Mouse (Mus musculus): ENCODE results near the gene Mpped1. TPM values are rescaled to one million over a fixed set of nuclear protein-coding genes. Genes with fewer than 3 reads are reported as not detected.

Gene Mpped1
- polyA plus RNA-seq, 1 experiment from 2014 or later = 8.0 TPM

- Histone ChIP-seq H3K36me3 (ENCODE audit: control insufficient read depth, insufficient read depth, low read length) (no peaks in the 10 kb centered on the region), H3K9ac (ENCODE audit: low read length) (no peak overlapping the region), H3K4me3 (ENCODE audit: low read depth, low read length) (no peak overlapping the region), H3K4me1 (ENCODE audit: control insufficient read depth, insufficient read depth, low read length) (no peaks in the 10 kb centered on the region), H3K9me3 (ENCODE audit: control insufficient read depth, low read length) (no peaks in the 10 kb centered on the region), H3K4me2 (no peak overlapping the region), H3K27me3 (ENCODE audit: control insufficient read depth, insufficient read depth, low read length) (no peaks in the 10 kb centered on the region), H3K27ac (ENCODE audit: low read depth, low read length) (no peak overlapping the region)
- DNase-seq (ENCODE audit: low spot score, missing footprints) (no peak), ATAC-seq (ENCODE audit: low FRiP score) (no peak)
- 90% methylated on average over 9 of the region's 9 CpGs for WGBS
Measured at GRCm38 (mm10) chr15:83884291-83884690, 105.0 kb downstream of the Mpped1 start.

GRCm38 (mm10) chr15:83892871-83893270 is 113.6 kb downstream of the Mpped1 start:
- no peak overlapping the region for H3K4me3 ChIP-seq (ENCODE audit: low read depth, low read length)

GRCm38 (mm10) chr15:83894261-83894660 is 115.0 kb downstream of the Mpped1 start:
- H3K4me3 ChIP-seq (ENCODE audit: low read depth, low read length) = no peak overlapping the region
- ATAC-seq (ENCODE audit: low FRiP score) (no peak), DNase-seq (ENCODE audit: low spot score, missing footprints) (no peak)
- WGBS = 87% methylated on average over 7 of the region's 7 CpGs
- H3K9me3 ChIP-seq (ENCODE audit: control insufficient read depth, low read length) = no peaks in the 10 kb centered on the region
- peaks cover 6% of the 10 kb centered on the region; the same call in 1 of the 2 replicates for H3K4me1 ChIP-seq (ENCODE audit: control insufficient read depth, insufficient read depth, low read length)
- H3K4me2 ChIP-seq = no peak overlapping the region
- no peak overlapping the region for H3K9ac ChIP-seq (ENCODE audit: low read length)
- H3K36me3 ChIP-seq (ENCODE audit: control insufficient read depth, insufficient read depth, low read length) = no peaks in the 10 kb centered on the region
- no peak overlapping the region for H3K27ac ChIP-seq (ENCODE audit: low read depth, low read length)
- no peaks in the 10 kb centered on the region for H3K27me3 ChIP-seq (ENCODE audit: control insufficient read depth, insufficient read depth, low read length)

More at GRCm38 (mm10) chr15:83892871-83893270, 113.6 kb downstream of the Mpped1 start:
- H3K27ac ChIP-seq (ENCODE audit: low read depth, low read length) = no peak overlapping the region
- H3K4me2 ChIP-seq = no peak overlapping the region
- ATAC-seq (ENCODE audit: low FRiP score) = no peak
- DNase-seq (ENCODE audit: low spot score, missing footprints) = no peak
- H3K27me3 ChIP-seq (ENCODE audit: control insufficient read depth, insufficient read depth, low read length) = no peaks in the 10 kb centered on the region
- H3K36me3 ChIP-seq (ENCODE audit: control insufficient read depth, insufficient read depth, low read length) = no peaks in the 10 kb centered on the region
- H3K9me3 ChIP-seq (ENCODE audit: control insufficient read depth, low read length) = no peaks in the 10 kb centered on the region
- peaks cover 6% of the 10 kb centered on the region; the same call in 1 of the 2 replicates for H3K4me1 ChIP-seq (ENCODE audit: control insufficient read depth, insufficient read depth, low read length)
- H3K9ac ChIP-seq (ENCODE audit: low read length) = no peak overlapping the region
- 91% methylated on average over 15 of the region's 15 CpGs for WGBS

- 30% methylated on average over 9 of the region's 9 CpGs for WGBS
- Histone ChIP-seq H3K36me3 (ENCODE audit: control insufficient read depth, insufficient read depth, low read length) (no peaks in the 10 kb centered on the region), H3K27me3 (ENCODE audit: control insufficient read depth, insufficient read depth, low read length) (no peaks in the 10 kb centered on the region), H3K4me3 (ENCODE audit: low read depth, low read length) (no peak overlapping the region), H3K9me3 (ENCODE audit: control insufficient read depth, low read length) (no peaks in the 10 kb centered on the region), H3K4me1 (ENCODE audit: control insufficient read depth, insufficient read depth, low read length) (peaks cover 6% of the 10 kb centered on the region; the same call in 1 of the 2 replicates), H3K27ac (ENCODE audit: low read depth, low read length) (no peak overlapping the region), H3K9ac (ENCODE audit: low read length) (no peak overlapping the region), H3K4me2 (no peak overlapping the region)
- ATAC-seq (ENCODE audit: low FRiP score) (no peak), DNase-seq (ENCODE audit: low spot score, missing footprints) (no peak)
Measured at GRCm38 (mm10) chr15:83896011-83896410, 116.7 kb downstream of the Mpped1 start.

GRCm38 (mm10) chr15:83897286-83897685 is 118.0 kb downstream of the Mpped1 start:
- Histone ChIP-seq H3K36me3 (ENCODE audit: control insufficient read depth, insufficient read depth, low read length) (no peaks in the 10 kb centered on the region), H3K9me3 (ENCODE audit: control insufficient read depth, low read length) (no peaks in the 10 kb centered on the region), H3K4me1 (ENCODE audit: control insufficient read depth, insufficient read depth, low read length) (peaks cover 6% of the 10 kb centered on the region; the same call in 1 of the 2 replicates), H3K27me3 (ENCODE audit: control insufficient read depth, insufficient read depth, low read length) (no peaks in the 10 kb centered on the region), H3K4me2 (no peak overlapping the region), H3K9ac (ENCODE audit: low read length) (no peak overlapping the region), H3K27ac (ENCODE audit: low read depth, low read length) (no peak overlapping the region), H3K4me3 (ENCODE audit: low read depth, low read length) (no peak overlapping the region)
- 47% methylated on average over 9 of the region's 9 CpGs for WGBS
- ATAC-seq (ENCODE audit: low FRiP score) (no peak), DNase-seq (ENCODE audit: low spot score, missing footprints) (no peak)

GRCm38 (mm10) chr15:83906472-83906871 is 127.2 kb downstream of the Mpped1 start:
- no peaks in the 10 kb centered on the region for H3K4me1 ChIP-seq (ENCODE audit: control insufficient read depth, insufficient read depth, low read length)
- ATAC-seq (ENCODE audit: low FRiP score) (no peak), DNase-seq (ENCODE audit: low spot score, missing footprints) (no peak)
- no peak overlapping the region for H3K4me3 ChIP-seq (ENCODE audit: low read depth, low read length)
- no peak overlapping the region for H3K27ac ChIP-seq (ENCODE audit: low read depth, low read length)
- no peaks in the 10 kb centered on the region for H3K9me3 ChIP-seq (ENCODE audit: control insufficient read depth, low read length)
- no peak overlapping the region for H3K4me2 ChIP-seq
- no peak overlapping the region for H3K9ac ChIP-seq (ENCODE audit: low read length)
- no peaks in the 10 kb centered on the region for H3K27me3 ChIP-seq (ENCODE audit: control insufficient read depth, insufficient read depth, low read length)
- 83% methylated on average over 13 of the region's 13 CpGs for WGBS
- H3K36me3 ChIP-seq (ENCODE audit: control insufficient read depth, insufficient read depth, low read length) = no peaks in the 10 kb centered on the region

Other genes starting within 250 kb of the Mpped1 start
- 25.0 and 27.8 TPM in 2 replicates for gene Tspo, start 215.9 kb upstream of the Mpped1 start, polyA plus RNA-seq (2014; fragmentation: Nextera tagmentation; extraction: Ambion mirVana)
- 36.6 and 39.1 TPM in 2 replicates for gene Mcat, start 215.7 kb upstream of the Mpped1 start, polyA plus RNA-seq (2014; fragmentation: Nextera tagmentation; extraction: Ambion mirVana)
- gene Ttll12, start 184.3 kb upstream of the Mpped1 start, polyA plus RNA-seq (2014; fragmentation: Nextera tagmentation; extraction: Ambion mirVana) = 46.5 and 46.9 TPM in 2 replicates
- 27.8 and 31.4 TPM in 2 replicates for gene Scube1, start 54.4 kb upstream of the Mpped1 start, polyA plus RNA-seq (2014; fragmentation: Nextera tagmentation; extraction: Ambion mirVana)